Mouse (Mus musculus): ENCODE data around the gene Anapc2.

Gene Anapc2

GRCm38 (mm10) chr2:25304657-25305541 lies 32.6 kb downstream of the Anapc2 start:
- peak in 1 of 2 experiments; percentile 51 for DNase-seq

- DNase-seq: peak in 1 of 2 experiments; percentile 38
Measured at GRCm38 (mm10) chr2:25305587-25306359, 33.5 kb downstream of the Anapc2 start.

DNA sequence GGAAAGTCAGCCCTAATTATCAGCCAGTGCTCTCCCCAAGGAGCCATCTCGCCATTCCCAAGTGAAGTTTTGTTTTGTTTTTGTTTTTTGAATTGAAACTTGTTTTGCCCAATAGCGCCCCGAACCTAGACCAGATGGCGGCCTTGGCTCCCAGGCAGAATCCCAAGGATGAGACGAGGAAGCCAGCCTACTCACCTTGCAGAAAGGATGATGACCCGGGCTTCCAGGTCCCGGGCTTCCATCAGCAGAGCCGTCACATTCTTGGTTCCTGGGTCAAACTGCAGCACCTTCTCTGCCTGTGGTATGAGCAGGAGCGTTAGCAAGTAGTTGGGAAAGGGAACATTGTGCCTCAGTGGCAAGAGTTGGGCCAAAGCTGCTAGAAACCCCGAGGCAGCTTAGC lies 37.9 kb downstream of the Anapc2 start:
- DNase-seq: peak; percentile 63 to 64

DNA sequence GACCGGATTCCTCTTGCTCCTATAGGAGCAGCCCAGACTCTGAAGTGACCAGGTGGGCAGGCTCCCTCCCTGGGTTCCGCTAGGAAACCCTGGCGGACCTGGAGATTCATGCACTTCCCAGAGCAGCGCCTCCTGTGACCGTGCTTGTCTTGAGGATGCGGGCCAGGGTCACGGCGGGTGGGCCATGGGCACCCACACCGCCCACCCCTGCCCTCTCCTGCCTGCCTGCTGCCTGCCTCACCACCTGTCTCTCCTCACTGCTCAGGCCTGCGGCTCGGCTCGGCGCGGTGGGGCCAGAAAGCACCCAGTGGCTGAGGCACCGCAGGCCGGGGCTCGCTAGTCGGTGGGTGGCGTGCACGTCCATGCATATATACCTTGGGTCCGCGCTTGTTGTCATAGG lies 38.7 kb downstream of the Anapc2 start:
- DNase-seq: peak; percentile 61 to 67

- DNase-seq: no peak
Measured at GRCm38 (mm10) chr2:25311491-25311891, 39.2 kb downstream of the Anapc2 start.

DNA sequence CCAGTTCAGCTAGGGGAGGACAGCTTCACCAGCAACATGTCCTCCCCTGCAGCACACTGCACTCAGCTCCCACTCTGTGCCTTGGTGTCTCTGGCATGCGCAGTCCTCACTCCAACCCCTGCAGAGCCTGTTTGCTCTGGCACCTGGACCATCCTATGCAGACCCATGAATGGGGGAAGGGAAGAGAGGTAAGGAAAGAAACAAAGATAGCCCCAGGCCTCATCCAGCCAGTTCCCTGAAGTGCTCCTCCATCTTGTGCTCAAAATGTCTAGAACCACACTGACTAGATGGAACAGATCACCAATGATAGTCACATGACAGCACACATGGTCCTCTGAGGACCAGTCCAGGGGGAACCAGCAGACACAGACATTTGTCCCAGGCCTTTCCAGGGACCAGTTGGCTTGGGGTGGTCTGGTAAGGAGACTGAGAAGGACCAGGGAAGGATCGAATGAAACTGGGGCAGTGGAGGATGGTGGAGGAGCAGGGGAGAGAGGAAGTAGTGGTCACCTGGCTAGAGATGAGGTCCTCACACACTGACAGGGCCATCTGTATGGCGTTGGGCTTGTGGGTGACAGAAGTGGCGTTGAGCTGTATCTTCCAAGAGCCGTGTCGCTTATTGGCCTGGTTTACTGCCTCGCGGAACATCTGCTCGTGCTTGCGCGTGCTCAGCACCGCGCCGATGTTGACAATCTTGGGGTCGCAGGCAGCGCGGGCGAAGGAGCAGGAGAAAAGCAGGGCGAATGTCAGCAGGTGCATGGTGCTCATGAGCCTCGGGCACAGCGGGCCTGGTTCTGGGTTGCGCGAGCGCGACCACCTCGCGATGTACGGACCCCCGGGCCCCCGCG lies 46.1 kb downstream of the Anapc2 start:
- DNase-seq: peak; percentile 73 to 78

- peak; percentile 92 to 96 for DNase-seq
Measured at GRCm38 (mm10) chr2:25318971-25319773, 46.9 kb downstream of the Anapc2 start, which contains the start of gene Grin1. Gene Grin1 (minus strand): TSS chr2:25319187.

DNA sequence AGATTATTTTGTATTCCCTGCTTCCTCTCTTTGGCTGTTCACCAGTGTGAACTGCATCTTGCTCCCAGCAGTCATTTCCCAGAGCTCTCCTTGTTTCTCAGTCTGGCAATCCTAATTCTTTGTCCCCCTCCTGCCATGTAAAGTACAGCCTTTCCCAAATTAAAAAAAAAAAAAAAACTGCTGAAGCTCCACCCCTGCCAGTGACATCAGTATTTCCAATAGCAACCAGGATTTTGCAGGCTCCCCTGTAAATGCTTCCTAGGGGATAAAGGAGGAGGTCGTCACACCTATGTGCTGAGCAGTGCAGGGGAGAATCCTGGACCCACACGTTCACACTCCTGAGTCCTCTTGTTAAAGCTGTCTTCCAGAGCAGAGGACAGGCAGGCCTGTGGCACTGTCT lies 47.8 kb downstream of the Anapc2 start:
- no peak for DNase-seq

GRCm38 (mm10) chr2:25326036-25326435 lies 53.8 kb downstream of the Anapc2 start:
- no peak for DNase-seq

DNA sequence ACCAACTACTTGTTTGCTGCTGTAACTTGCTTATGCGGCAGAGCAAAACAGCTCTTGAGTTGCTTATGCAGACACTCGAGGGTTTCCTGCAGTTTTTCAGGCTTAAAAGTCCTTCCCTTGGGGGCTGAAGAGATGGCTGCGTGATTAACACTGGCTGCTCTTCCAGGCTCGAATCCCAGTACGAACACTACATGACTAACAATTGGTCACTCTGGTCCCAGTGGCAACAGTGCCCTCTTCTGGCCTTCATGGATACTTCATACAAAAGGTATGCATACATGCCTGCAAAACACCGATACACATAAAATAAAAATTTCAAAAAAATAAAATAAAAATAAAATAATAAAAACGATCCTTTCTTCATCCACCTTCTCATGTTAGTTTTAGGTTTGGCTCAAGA lies 56.2 kb downstream of the Anapc2 start:
- peak; percentile 53 to 80 for DNase-seq

GRCm38 (mm10) chr2:25331470-25331869 lies 59.2 kb downstream of the Anapc2 start:
- no peak for DNase-seq

DNA sequence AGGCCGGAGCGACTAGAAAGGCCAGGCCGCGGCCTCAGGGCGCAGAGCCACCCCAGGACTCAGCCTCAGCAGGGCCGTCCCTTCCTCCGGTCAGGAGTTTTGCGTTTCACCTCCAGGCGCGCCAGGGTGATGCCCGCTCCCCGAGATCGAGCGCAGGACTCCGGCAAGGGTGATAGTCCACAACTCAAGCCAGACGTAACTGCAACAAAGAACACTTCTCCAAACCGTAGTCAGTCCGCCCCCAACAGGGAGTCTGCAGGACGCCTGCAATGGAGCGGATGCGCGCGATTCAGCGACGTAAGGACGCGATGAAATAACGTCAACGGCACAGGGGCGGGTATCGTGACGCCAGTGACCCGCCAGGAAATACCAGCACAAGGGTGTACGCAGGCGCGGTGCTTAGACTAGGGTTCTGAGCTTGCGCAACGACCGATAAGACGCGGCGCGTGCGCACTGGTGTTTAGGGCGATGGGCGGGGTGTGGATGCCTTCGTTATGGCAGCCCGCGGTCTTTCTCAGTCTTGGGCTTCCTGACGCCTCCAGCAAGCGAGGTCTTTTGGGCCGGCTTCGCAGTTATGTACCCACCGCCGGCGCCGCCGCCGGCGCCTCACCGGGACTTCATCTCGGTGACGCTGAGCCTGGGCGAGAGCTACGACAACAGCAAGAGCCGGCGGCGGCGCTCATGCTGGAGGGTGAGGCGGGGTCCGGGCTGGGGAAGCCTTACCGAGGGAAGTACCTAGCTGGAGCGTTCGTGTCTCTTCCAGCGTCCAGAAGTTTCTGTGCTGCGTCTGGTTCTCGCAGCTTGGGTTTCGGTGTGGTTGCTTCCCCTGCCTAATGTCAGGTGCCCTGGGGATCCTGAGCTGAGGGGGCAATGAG lies 60.2 kb downstream of the Anapc2 start, which contains the start of gene Man1b1:
Gene Man1b1 (plus strand): TSS at position 53 of the 875 bp plus-strand sequence.
- DNase-seq: peak; percentile 99

DNA sequence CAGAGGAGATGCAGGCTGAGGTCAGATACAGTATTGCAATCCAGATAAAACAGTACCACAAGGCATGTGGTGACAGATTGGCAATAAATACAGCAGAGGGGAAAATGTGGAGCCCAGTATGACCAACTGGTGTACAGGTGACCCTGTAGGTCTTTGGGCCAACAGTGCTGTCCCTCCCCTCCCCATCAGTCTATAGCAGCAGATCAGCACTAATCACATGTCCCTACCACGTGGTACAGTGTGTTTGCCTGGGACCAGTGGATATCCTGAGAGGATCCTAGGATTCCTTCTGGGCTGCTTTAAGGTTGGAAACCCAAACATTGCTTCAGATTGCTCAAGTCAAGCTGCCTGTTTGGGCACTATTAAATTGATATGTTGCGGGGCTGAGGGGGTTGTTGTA lies 61.3 kb downstream of the Anapc2 start:
- no peak for DNase-seq

Data from cerebellum, postnatal 25 days (tissue).